Mouse (Mus musculus): ENCODE data around the gene Lamp2.
"Not testable (repeated sequence)": the region's sequence is repeated elsewhere in the genome, so short reads cannot be mapped to it uniquely, and the experiment has no call there.

The Lamp2 gene

DNA sequence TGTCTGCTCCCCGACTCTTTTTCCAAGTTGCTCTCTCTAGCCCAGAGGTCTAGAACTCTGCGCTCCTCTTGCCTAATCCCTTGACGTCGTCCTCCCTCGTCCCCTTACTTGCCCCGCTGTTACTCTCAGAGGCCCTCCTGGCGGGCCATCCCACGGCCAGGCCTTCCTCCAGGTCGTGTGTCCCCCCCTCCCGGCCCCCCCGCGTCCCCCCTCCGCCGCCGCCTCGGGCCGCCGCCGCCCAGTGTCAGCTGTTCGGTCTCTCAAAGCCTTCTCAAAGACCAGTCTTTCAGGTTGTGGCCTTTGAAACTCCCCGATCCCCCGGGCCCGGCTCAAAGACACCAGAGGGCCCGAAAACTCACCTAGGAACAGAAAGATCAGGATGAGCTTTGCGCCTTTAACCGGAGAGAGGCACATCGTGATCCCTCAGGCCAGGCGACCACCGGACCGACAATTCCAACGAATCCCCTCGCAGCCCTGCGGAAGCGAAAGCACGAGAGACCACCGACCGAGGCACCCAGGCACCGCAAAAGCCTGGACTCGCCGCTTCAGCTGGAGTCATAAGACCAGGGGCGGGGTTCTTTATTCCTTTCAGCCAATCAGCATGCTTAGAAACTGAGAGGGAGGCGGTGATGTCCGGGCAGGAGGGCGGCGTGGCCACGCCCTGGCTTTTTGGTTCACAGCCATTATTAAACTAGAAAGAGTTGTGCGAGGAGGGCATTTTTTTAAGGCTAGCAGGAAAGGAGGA is at the start of gene Lamp2:
Gene Lamp2 (minus strand): TSS at position 565 of the 745 bp plus-strand sequence.
- peak; percentile 75 to 87 for DNase-seq

DNA sequence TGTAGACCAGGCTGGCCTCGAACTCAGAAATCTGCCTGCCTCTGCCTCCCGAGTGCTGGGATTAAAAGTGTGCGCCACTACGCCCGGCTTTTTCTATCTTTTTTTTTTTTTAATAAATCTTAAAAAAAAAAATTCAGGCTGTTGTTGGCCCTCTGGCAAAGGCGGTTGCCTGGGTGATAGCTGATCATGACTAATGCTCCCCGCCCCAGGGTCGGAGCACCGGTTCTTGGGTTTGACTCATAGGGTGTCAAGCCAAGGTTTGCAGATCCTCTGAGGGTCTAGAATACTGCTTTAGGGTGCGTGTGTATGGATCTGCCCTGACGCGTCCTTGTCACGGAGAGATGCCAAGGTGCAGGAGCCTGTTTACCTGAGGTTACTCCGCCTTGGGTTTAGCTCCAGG is 48.6 kb upstream of the Lamp2 start:
- no peak for DNase-seq

- not testable (repeated sequence) for DNase-seq
These were observed 45.9 kb upstream of the Lamp2 start for GRCm38 (mm10) chrX:38502182-38502581.

GRCm38 (mm10) chrX:38485464-38485863 is 29.2 kb upstream of the Lamp2 start:
- DNase-seq = peak; percentile 11 to 17

DNA sequence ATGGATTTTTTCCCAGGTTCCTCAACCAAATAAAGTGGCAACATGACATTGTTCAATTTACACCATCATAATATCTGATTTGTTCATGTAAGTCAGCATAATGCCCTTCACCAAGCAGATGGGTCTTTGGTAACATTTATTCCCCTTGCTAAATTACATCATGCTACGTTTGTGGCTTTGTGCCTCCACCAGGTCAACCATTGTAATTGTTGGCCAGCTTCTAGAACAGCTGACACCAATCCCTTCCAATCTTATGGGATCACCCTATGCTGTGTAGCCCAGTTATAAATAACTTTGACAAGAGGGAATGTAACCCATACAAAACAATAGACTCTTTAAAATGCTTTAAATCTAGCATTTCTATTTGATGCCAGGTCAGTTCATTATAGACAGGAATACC is 22.3 kb upstream of the Lamp2 start:
- DNase-seq = no peak

GRCm38 (mm10) chrX:38473537-38474299 is 17.5 kb upstream of the Lamp2 start:
- DNase-seq = peak; percentile 77 to 83

GRCm38 (mm10) chrX:38473164-38473536 is 16.9 kb upstream of the Lamp2 start:
- peak in 1 of 2 experiments; percentile 12 for DNase-seq

- DNase-seq = no peak
These were observed 10.0 kb upstream of the Lamp2 start for GRCm38 (mm10) chrX:38466236-38466635.

- DNase-seq = no peak
These were observed 6.9 kb upstream of the Lamp2 start for GRCm38 (mm10) chrX:38463160-38463559.

DNA sequence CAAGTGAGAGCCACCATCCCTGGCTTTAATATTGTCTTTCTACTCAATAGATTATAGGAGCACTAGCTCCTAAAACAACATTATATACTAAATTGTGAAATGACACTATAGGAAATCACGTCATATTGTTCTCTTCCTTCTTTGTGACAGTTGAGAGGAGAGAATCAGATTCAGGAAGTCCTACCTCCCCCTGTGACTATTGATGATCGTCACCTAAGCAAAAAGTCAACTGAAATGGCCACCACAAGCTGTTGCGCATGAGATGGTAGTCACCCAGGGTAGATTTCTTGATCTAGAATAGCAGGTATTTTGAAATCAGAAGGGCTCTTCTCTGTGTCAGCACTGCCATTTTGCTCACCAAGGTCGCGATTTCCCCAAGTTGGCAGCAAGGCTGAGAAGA is 5.8 kb upstream of the Lamp2 start:
- no peak for DNase-seq

DNA sequence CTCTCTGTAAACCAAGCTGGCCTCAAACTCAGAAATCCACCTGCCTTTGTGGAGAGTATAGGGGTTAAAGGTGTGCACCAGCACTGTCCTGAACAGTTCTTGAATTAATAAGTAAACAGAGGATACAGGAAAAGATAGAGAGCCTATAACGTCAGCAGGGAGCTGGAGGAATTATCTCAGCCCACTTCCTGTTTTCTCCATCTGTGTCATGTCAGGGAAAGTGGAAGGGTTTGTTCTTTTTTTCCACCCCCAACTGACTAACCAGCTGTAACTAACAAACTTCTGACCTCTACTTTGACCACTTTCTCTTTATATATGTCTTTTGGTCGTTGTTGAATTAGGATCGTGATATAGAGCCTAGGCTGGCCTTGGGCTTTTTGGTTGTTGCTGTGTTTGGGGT is 4.6 kb upstream of the Lamp2 start:
- DNase-seq = no peak

- DNase-seq = no peak
These were observed 2.8 kb upstream of the Lamp2 start for GRCm38 (mm10) chrX:38459076-38459475.

DNA sequence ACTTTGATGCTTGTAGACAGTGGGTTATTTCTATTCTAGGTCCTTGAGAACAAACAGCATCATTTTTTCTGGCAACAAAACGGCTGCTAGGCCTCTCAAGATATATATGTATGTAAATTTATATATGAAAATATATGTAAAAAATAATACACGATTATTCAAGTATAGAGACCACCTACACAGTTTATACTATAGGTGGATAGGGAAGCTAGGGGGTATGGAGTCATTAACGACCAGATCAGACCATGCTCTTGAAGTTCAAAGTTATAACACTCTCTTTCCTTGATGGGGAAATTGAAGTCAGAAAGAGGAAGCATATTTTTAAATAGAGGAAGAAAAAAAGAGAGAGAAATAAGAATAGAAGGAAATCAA is 367 bp upstream of the Lamp2 start:
- no peak for DNase-seq

DNA sequence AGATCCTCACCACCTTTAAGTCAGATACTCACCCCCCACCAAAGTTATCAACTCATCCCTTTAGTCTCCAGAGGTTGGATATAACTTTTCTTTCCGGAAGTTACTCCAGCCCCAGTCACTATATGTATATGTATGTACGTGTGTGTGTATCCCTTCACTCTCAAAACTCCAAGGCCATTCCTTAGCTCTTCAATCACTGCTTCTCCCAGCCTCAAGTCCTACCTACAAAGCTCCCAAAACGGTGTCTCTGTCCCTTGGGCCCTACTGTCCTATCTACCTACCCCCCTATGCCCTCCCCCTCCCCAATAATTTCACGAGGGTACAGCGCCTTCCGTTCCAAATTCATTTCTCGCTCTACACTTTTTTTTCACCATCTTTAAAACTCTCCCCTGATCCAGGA is 780 bp downstream of the Lamp2 start:
- no peak for DNase-seq

DNA sequence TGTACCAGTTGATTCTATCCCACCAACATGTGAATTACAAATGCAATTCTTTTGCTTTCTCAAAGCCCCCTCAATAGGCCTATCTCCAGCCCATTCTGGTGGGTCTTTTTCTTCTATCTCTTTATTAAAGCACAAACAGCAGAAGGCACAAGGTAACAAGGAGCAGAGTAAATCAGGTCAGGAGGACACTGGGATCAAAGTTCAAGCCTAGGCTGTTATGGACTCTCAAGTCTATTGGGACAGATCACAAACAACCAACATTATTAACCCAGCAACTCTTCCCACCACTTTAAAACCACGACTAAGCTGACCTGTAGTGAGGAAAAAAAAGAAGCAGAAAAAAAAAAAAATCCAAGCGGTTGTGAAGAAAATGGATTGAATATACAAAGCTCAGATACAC is 1.4 kb downstream of the Lamp2 start:
- no peak for DNase-seq

DNA sequence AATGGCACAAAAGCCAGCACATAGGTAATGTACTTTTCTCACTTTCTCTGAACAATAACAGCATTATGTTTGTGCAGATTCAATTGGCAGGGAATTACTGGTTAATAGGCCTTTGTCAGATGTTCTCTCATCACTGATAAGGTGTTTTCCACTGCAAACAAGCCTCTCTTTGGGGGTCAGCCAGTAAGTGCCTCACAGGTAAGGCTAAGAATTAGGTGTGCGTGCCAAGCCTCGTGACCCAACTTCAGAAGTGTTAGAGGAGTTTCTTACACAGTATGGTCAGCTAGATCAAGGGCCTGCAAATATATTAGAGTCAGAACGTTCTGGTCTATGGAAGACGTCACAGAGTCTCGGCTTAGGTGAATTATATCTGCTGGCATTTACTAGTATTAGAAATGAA is 2.3 kb downstream of the Lamp2 start:
- DNase-seq = no peak

GRCm38 (mm10) chrX:38450476-38450875 is 5.8 kb downstream of the Lamp2 start:
- no peak for DNase-seq

- DNase-seq = no peak
These were observed 10.5 kb downstream of the Lamp2 start for GRCm38 (mm10) chrX:38445705-38446104.

- DNase-seq = no peak
These were observed 13.8 kb downstream of the Lamp2 start for GRCm38 (mm10) chrX:38442425-38442824.

DNA sequence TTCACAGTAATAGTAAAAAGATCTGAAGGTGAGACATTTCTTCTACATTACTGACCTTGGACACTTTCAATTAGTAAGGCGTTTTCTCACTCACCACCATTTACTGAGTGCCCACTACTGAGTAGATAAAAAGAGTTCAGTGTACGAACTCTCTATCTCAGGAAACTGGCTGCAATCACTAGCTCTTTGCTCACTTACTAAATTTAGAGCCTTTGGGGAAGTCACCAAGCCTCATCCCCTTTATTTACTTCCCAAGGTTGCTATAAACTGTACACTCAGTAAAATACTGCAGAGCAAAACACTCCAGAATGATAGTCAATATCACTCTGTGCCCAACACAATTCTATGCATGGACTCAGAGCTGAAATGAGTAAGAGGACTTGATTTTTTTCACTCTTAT is 16.6 kb downstream of the Lamp2 start:
- DNase-seq = no peak

DNA sequence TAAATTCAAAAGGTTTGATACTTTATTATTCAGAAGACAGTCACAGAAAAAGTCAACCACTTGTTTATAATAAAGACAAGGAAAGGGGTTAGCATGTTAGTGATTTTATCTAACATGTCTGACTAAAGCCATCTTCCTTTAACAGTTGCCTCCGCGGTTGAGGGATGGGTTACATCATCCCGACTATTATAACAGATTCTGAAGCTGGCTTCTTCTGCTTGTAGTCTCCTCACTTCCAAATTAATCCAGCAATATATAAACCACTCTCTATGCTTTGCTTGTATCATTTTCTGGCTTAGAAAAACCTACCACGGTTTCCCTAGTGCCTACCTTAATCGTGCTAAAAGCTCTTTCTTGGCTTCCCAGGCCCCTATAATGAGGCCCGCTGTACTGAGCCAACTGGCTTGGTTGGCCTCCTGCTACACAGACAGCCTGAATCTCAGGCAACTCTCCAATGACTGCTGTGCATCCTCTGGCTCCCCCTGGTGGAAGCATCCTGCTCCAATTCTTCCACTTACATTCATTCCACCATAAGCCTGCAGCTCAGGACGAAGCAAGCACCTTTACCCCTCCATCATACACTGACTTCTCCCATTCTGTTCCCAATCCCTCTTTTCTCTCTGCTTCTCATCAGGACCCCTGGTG is 18.0 kb downstream of the Lamp2 start:
- peak; percentile 80 to 84 for DNase-seq

DNA sequence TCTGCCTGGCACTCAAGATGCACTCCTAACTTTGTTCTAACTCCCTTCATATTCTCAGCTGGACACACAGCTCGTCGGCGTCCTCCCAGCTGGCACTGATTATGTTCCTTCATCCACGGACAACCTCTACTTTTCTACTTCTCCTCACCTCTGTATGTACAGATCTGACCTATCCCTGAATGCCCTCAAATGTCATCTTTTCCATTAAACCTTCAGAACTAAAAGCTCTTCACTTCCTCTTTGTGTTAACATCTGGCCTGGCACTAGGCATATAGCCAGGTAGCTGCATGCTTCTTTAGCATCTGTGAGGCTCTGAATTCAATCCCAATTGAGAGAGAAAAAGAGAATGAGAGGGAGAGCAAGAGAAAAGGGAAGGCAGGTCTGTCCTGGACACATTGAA is 26.8 kb downstream of the Lamp2 start:
- no peak for DNase-seq

- DNase-seq = peak in 1 of 2 experiments; percentile 10
These were observed 27.3 kb downstream of the Lamp2 start for GRCm38 (mm10) chrX:38428818-38429440.
